Mouse (Mus musculus): ENCODE data around the gene Ap1g2.

Gene Ap1g2

DNA sequence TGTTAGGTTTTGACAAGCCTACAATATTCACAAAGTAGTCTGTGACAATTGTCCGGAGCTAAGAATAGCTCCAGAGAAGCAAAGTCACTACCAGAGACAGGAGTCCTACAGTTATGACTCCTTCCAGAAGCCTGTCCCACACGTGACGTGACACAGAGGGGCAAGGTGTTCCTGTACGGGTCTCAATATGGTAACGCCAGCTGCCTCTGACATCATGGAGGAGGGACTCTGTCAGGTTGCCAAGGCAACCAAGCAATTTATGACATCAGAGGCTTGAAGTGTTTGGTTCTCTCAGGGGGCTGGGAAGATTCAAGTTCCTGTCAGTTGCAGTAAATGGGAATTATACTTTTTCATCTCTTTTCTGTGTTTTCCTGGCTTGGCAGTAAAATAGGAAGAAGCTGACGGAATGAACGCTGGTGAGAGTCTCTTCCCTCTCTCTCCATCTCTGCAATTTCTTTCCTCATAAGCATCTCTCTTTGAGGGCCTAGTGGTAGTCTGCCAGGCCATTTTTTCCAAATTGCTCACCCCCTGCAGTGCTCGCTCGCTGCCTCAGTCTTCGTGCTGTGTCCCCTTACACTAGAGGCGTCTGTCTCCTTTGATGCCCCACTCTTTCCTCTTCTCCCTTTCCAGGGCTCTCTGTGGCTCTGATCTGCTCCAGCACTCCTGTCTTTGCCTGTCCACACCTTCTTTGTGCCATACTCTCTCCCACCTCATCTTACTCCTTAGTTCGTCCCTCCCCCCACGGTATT is 17.0 kb downstream of the Ap1g2 start:
- no peak for DNase-seq (ENCODE audit: inconsistent ontology term)

DNA sequence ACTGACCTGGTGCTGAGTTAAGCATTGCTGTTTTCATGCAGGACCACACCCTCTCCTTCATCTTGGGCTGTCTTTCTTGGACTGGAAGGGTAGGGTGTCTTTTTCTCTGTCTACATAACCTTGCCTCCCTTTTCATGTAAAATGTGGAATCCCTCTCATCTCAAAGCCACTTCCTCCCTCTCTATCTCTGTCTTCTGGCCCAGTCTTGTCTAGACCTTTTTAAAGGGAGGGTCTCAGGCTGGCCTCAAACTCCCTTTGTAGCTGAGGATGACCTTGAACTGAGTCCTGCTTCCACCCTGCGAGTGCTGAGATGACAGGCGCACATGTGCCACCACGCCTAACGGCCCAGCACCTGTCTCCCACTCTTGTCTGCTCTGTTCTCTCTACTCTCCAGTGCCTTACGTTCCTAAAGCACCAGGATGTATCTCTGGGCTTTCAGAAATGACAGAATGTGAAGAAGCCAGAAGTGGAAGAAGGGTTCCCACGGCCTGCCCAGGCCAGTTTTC is 20.3 kb downstream of the Ap1g2 start:
- no peak for DNase-seq (ENCODE audit: inconsistent ontology term)

DNA sequence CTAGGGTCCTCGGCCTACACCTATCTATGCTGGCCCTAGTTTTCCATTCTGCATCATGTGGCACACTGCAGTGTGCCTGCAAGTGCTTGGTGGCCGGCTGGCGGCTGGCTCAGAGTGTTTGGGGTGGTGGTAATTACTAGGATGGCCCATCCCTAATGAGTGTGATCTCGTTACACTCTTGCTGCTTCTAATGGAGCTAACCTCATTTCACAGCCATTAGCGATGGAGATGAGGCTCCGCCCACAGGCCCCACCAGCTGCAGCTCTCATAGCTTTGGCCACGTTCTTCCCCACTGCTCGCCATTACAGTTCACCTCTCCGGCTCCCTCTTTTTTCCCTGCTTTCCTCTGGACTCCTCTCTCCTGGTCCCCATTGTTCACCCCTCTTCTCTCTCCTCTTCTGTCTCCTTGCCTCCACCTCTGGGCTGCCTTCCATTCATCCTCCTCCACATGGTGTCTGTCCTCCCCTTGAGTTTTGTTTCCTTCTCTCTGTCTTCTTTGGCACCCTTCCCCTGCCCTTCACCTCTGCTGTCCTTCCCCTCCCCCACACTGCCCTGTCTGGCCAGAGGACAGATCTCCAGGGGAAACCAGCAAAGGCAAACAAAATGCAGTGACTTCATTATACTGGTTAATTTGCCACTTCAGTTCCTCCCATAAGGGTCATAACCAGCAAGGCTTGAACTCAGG is 20.9 kb downstream of the Ap1g2 start:
- peak; percentile 53 for DNase-seq (ENCODE audit: inconsistent ontology term)

DNA sequence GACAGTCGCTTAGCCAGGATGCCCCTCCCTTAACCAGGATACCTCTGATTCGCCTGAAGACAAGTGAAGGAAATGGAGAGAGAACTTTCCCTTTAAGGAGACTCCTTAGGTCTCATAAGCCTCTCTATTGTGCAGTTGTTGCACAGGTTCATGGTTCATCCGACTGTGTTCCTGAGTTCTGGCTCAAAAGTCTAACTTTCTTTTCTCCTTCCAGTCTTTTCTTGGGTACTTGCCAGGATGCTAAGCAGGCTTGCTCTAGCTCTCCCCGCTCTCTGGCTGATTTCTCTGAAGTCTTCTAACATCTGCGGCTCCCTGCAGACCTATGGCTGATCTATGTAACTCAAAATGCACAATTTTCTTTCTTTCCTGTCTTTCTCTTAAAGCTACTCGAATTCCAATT is 22.9 kb downstream of the Ap1g2 start:
- no peak for DNase-seq (ENCODE audit: inconsistent ontology term)

DNA sequence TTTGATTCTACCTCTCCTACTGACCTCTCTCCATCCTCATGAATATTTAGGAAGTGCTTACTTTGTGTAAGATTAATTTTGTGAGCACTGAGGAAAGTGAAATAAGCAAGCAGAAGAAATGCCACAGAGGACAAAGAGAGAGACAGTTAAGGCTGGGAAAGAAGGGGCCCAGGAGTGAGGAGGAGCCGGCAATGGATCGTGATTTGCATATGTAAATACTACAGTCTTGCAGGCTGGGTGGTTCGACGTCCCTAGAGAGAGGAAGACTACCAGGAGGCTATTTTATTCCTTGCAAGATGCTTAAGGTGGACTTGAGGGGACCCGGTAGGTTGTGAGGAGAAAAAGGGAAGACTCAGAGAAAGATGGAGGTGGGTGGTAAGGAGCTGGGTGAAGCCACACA is 25.3 kb downstream of the Ap1g2 start:
- no peak for DNase-seq (ENCODE audit: inconsistent ontology term)

DNA sequence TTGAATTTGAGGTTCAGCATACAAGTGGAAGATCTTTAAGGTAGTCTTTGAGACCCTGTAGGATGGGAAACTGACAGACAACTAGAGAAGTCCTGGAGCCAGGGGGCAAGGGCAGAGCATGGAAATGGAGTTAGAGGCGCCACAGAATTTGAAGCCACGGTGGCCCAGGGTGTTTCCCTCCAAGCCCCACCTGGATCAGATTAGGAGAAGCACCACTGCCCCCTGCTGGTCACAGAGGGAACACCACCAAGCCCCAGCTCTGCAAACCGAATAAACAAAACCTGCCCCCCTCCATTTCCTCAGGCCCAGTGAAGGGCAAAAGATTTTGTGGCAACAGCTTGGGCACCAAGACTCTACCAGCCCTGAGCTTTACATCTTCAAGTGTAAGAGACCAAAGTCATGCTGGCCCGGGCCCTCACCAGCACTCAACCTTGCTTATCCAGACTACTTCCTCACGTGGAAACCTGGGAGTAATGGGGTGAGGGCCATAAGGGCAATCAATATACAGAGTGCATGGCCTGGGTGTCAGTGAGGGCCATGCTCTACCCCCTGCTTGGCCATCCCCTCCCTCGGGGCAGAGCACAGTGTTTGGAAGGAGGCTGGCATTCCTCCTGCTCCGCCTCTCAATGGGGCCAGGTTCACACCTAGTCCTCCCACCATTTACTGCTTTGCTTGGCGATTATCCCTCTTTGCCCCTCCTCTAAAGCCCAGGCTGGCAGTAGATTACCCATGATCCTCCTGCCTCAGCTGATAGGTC is 27.0 kb downstream of the Ap1g2 start:
- peak; percentile 72 for DNase-seq (ENCODE audit: inconsistent ontology term)

DNA sequence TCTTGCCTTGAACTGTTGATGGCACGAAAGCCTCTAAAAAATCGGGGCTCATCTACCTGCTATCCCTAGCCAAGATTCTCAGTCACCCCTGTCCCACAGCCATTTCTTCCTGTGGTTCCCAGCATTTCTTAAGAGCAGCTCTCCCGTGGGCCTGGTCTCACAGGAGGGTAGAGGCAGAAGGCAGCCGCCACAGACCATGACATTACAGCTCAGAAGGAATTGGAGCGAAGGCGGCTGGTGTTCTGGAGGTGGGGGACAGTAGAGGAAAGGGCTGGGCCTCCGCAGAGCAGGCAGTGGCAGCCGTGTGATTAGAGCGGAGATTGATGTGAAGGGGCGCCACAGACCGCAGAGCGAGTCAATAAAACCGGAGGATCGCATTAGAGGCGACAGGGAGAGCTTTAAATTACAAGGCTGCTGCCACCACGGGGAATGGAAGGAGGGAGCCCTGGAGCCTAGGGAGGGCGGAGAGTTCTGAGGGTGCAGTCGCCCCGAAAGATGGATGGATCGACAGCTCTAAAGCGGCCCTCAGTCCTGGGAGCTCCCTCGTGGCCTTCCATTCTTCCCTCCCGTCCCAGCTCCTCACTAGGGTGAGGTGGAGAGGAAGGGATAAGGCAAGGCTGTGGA is 27.9 kb downstream of the Ap1g2 start:
- no peak for DNase-seq (ENCODE audit: inconsistent ontology term)

DNA sequence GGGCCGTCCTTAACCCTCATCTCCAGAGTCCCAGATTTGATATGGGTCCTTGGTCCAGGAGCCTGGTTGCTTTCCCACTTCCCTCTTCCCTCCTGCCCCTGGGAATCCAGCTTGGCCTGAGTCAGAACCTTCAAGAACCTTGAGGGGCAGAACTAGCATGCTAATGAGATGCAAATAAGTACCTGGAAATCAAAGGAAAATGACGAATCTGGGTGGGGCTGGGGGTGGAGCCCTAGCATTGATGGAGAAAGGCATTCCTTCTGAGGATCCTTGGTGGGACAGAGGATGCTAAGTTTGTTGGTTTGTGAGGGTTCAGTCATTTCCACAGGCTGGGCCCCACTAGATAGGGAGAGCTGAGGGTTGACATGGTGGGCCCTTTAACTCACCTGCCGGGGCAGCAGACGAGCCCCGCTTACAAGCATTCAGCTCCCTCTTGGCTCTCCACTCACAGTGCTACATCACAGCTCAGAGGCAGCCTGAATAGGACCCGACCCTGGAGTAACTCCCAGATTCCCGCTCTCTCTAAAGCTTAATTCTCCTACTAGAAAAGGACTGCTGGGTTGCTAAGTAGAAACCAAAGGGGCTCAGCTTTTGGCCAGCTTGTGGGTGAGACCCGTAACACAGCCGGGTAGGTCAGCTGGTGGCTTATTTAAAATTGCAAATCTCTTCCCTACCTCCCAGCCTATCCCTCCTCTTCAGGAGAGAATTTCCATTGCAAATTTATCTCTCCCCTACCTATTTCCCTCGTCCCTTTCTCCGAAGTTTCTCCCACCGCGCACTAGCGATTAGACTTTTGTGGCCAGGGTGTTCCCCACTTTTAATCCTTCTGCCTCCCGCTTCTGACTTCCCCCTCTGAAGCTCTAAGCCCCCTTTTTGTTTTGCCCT is 28.7 kb downstream of the Ap1g2 start:
- DNase-seq (ENCODE audit: inconsistent ontology term): no peak

DNA sequence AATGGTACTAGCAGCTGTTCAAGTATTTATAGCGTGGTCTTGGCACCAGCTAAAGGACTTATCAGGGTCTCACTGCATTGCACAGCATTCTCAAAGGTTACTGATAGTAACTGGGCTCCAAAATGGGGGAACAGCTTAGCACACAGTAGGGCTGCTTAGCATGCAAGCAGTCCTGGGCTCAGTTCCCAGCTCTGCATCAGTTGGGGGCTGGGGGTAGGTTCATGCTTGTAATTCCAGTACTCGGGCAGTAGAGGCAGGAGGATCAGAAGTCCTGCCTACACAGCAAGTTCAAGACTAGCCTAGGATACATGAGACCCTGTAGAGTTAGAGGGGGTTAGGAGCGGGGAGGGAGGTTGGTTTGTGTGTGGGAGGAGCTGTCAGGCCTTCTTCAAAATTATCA is 29.4 kb downstream of the Ap1g2 start:
- DNase-seq (ENCODE audit: inconsistent ontology term): no peak

DNA sequence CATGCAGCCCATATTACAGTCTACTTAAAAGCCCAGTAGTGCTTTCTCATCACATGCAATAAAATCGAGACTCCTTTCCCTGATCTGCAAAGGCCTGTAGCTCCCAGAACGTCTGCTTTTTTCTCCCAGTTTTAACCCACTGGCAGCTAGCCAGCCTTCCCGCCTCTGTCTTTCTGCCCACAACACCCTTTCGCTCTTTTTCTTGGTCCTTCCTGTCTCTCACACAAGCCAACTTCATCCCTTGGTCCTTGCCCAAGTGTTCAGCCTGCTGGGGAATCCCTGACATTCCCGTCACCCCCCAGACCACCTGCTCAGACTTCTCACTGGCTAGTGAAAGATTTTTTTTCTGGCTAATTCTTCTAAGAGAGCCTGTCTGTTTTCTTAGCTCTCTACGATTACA is 30.2 kb downstream of the Ap1g2 start:
- DNase-seq (ENCODE audit: inconsistent ontology term): peak; percentile 19

DNA sequence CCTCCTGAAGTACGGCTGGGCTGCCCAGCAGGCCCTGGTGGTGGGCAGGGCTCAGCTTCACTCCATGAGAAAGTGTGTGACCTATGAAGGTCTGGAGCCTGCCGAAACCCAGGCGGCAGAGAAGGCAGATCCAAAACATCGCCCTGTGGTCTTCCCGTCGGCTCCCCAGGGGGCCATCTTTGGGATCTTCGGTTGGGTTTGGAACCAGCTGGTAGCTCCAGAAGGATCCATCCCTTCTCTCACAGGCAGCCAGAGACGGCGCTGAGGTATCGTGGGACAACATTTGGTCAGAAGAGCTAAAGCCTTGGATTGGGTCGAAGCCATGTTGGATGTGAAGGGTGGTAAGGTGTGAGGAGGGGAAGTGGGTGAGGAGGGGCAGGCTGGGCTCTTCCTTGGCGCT is 32.0 kb downstream of the Ap1g2 start:
- no peak for DNase-seq (ENCODE audit: inconsistent ontology term)

DNA sequence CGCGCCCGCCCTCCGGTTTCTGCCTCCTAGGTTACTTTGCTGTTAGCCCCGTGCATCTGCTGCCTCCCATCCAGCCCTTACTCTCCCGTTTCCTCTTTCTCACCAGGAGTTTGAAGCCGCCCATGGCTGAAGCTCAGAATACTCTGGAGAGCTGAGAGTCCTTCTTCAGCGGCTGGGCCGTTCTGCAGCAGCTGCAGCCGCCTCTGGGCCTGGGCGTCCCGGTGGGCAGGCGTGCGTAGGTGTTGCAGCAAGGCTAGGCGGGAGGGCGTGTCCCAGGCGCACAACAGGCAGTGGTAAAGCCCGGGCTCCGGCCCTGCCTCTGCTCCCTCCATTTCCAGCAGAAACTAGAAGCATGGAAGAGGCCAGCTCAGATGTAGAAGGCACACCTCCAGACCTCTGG is 34.6 kb downstream of the Ap1g2 start:
- DNase-seq (ENCODE audit: inconsistent ontology term): no peak

DNA sequence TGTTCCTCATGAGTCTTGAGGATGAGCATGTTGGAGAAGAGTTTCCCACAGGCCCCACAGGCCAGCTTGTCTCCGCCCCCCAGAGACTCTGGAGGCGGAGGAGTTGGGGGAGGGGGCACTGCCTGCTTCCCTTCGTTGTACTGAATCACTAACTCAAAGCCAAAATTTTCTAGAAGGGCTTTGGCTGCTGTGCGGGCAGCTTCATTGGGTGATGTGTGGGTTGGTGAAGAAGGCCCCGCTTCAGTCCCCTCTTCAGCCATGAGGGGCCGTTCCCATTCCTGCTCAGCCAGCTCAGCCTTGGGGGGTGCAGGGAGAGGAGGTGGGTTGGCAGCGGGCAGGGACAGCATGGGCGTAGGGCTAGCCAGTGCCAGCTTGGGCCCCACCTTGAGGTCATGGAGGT is 40.4 kb downstream of the Ap1g2 start:
- DNase-seq (ENCODE audit: inconsistent ontology term): no peak

DNA sequence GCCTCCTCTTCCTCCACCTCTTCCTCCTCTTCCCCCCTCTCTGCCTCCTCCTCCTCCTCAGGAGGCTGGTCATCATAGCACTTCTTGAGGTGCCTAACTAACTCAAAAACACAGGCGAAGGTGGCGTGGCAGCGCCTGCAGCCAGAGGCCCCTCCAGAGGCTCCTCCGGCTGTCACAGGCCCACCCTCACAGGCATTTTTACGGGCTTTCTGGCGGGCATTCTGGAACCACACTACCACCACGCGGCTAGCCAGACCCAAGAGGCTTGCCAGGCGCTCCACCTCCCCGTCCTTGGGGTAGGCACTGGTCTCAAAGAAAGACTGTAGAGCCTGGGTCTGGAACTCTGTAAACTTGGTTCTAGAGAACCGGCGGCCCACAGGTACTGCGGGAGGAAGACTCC is 41.0 kb downstream of the Ap1g2 start:
- DNase-seq (ENCODE audit: inconsistent ontology term): no peak

DNA sequence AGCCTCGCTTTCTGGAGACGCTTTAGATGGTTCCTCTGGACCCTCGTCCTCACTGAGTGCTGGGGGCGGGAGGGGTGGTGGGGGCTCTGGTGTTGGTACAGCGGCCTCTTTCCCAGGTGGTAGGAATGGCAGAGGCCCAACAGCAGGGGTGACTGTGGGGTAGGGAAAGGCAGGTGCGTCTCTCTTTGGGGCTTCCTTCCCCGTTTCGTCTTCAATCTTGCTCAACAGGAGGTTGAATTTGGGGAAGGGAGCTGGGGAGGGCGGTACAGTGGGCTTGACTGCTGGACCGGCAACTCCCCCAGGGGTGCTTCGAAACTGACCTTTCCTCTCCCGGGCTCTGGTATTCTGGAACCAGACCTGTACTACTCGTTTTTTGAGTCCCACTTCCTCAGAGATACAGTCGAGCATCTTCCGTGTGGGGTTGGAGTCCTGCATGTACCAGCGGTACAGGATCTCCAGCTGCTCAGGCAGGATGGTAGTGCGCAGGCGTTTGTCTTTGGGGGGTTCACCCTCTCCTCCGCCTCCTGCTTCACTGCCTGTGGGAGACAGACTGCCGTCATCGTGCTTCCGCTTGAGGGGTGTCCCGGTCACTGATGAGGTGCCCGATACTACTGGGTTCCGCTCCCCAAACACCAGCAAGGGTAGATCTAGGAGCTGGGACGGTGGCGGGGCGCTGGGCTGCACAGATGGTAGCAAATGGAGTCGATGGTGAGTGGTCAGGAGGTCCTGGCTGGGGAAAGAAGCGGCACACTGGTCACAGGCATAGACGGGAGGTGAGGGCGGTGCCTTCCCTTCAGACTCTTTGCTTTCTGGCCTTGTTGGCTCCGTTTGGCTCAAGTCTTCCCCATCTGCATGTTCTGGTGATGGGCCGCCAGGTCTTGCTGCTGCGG is 41.7 kb downstream of the Ap1g2 start:
- no peak for DNase-seq (ENCODE audit: inconsistent ontology term)

DNA sequence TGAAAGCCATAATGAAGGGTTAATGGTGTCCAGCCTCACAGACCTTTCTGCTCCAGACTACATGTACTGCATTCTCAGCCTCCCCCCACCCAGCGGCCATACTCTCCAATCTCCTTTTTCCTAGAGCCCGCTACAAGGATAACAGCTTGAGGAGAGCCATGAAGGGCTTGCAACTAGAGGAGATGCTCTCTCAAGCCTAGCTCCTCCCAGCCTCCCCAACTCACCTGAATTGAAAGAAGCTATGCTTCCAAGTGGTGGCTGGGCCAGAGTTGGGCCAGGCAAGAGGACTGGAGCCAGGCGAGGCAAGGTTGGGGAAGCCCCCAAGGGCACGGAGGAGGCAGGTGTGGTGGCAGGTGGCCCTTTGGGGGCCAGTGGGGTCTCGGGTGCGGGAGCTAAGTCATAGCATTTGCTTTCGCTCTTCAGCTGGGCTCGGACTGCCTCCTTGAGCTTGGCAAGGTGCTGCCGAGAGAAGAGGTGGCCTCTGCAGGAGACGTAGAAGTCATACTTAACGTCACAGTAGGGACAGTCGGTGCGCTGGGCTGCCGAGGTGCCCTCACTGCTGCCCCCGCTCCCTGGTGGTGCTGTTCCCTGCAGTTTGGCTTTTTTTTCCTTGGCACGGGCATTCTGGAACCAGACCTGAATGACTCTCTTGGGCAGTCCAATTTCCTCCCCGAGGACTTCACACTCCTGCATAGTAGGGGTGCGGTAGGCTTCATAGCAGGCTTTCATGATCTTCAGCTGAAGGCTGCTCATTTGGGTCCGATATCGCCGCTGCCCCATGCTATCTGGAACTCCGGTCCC is 42.6 kb downstream of the Ap1g2 start:
- no peak for DNase-seq (ENCODE audit: inconsistent ontology term)

DNA sequence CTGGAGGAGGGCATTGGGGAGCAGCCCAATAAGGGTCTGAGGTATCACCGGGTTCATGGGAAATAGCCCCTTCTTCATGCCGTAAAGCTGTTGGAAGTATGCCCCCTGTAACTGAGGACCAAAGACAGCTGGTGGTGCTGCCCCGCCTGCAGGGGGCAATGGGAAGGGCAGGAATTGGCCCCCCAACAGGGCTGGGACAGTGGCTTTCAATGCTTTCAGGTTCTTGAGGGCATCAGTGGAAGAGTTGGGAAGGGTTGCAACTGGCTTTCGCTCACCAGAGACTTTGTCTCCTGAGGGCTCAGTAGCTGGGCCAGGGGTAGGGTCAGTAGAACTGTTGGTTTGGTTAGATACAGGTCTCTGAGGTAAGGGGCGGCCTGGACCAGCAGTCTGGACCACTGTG is 43.3 kb downstream of the Ap1g2 start:
- DNase-seq (ENCODE audit: inconsistent ontology term): no peak

DNA sequence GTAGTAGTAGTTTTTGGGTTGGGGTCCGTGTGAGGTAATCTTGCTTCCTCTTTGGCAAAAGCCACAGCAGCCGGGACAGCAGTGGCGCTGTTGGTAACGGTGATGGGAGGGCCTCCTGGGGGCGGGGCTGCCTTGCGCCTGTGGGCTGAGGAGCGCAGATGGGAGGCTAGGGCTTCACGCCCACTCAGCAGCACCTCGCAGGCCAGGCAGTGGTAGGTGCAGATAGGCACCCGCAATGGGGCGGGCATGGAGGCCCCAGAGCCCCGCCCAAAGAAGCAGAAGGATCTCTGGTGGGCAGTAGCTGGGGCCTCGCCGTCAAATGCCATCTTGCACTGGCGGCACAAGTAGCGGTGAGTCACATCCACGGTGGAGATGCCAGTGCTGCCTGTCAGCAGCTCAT is 43.8 kb downstream of the Ap1g2 start:
- no peak for DNase-seq (ENCODE audit: inconsistent ontology term)

DNA sequence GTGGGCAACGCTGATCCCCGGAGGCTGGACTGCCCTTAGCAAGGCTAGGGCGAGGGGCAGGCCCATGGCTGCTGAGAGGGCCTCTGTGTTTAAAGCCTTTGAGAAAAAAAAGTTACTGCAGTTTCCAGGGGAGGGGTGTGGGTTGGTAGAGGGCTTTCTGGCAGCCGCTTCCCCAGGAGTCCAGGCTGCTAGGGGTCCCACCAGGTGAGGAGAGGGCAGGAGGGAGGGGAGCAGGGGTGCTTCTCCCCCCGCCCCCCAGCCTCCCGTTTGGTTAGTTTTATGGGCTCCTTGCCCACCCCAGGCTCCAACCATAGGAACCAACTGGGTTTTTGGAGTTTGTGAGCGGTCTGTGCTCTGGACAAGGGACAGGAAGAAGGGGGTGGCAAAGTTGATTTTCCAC is 44.5 kb downstream of the Ap1g2 start:
- no peak for DNase-seq (ENCODE audit: inconsistent ontology term)

All from Muller cell, postnatal 12 days (primary cell).